Mouse (Mus musculus): Measurements from ENCODE around the gene Wrnip1.
A peak's percentile ranks its signal among the peaks of the same experiment; 100 is the strongest.
"Not testable (repeated sequence)": the region's sequence is repeated elsewhere in the genome, so short reads cannot be mapped to it uniquely, and the experiment has no call there.

Gene Wrnip1

GRCm38 (mm10) chr13:32852539-32852938 is 50.7 kb downstream of the Wrnip1 start:
- no peak for DNase-seq

GRCm38 (mm10) chr13:32853073-32853472 is 51.2 kb downstream of the Wrnip1 start:
- DNase-seq = peak; percentile 34

GRCm38 (mm10) chr13:32860821-32861220 is 59.0 kb downstream of the Wrnip1 start:
- DNase-seq = no peak

GRCm38 (mm10) chr13:32863456-32863855 is 61.6 kb downstream of the Wrnip1 start:
- no peak for DNase-seq

GRCm38 (mm10) chr13:32864529-32864928 is 62.7 kb downstream of the Wrnip1 start:
- not testable (repeated sequence) for DNase-seq

GRCm38 (mm10) chr13:32865591-32865990 is 63.8 kb downstream of the Wrnip1 start:
- DNase-seq = no peak

GRCm38 (mm10) chr13:32866484-32866883 is 64.6 kb downstream of the Wrnip1 start:
- peak; percentile 75 for DNase-seq

GRCm38 (mm10) chr13:32867030-32867429 is 65.2 kb downstream of the Wrnip1 start:
- peak; percentile 23 for DNase-seq

GRCm38 (mm10) chr13:32868233-32868632 is 66.4 kb downstream of the Wrnip1 start:
- not testable (repeated sequence) for DNase-seq

- no peak for DNase-seq
These were observed 67.0 kb downstream of the Wrnip1 start for GRCm38 (mm10) chr13:32868843-32869242.

All from retina, postnatal 1 day (tissue).